Comparison of ENCODE assay signal across 26 mouse cellular contexts in genomic region chr16:43193631-43194239, GRCm38 (mm10).
DNase-seq lines count a peak whose midpoint lies in the region; ATAC-seq and TF ChIP-seq lines count a peak whose summit lies in the region.
"Had no signal": no experiment of that assay in that cellular context is flagged by ENCODE, and none has a peak within 500 bp of the region (broad histone marks: within the 10 kb centered on the region; RNA-seq: fewer than 3 reads in every experiment).

No protein-coding gene starts in this region.

- no peaks in the 10 kb centered on the region for H3K36me3 ChIP-seq in forebrain, embryonic 13.5 days (ENCODE audit: poor library complexity, severe bottlenecking)
- no peaks in the 10 kb centered on the region for H3K36me3 ChIP-seq in forebrain, embryonic 10.5 days (replicated peaks)
- H3K36me3 ChIP-seq in CH12.LX (replicated peaks in 1 of 2; ENCODE audit: control insufficient read depth in 1 of 2, insufficient read depth in 1 of 2, low read length in 1 of 2): no peaks in the 10 kb centered on the region
- no peaks in the 10 kb centered on the region for H3K36me3 ChIP-seq in forebrain, embryonic 14.5 days (ENCODE audit: control insufficient read depth, insufficient read depth, low read length)
- H3K36me3 ChIP-seq: hindbrain, embryonic 15.5 days; limb, embryonic 12.5 days; liver, embryonic 15.5 days had no signal

- peaks cover 16% of the 10 kb centered on the region; the same call in 1 of the 2 replicates for H3K4me1 ChIP-seq in forebrain, embryonic 13.5 days
- H3K4me1 ChIP-seq in forebrain, embryonic 10.5 days: peaks cover 12% of the 10 kb centered on the region
- H3K4me1 ChIP-seq in CH12.LX (ENCODE audit: control insufficient read depth in 1 of 2, insufficient read depth in 2 of 2): peaks cover 5 to 39% of the 10 kb centered on the region in 2 experiments; a peak in 3 of 4 replicates
- H3K4me1 ChIP-seq in forebrain, embryonic 14.5 days (ENCODE audit: control insufficient read depth, insufficient read depth, low read length): 0 out of 2 replicates have a peak, but pooled peaks cover 8% of the 10 kb centered on the region
- H3K4me1 ChIP-seq: hindbrain, embryonic 15.5 days; limb, embryonic 12.5 days; liver, embryonic 15.5 days had no signal

- H3K79me2 ChIP-seq in CH12.LX (replicated peaks; ENCODE audit: control insufficient read depth, extremely low read depth, insufficient read depth, poor library complexity, severe bottlenecking): no peaks in the 10 kb centered on the region

- TF ChIP-seq CTCF in layer of hippocampus, adult 2 months (conservative IDR thresholded peaks at IDR 0.05): no peak
- TF ChIP-seq CTCF in CH12.LX (conservative IDR thresholded peaks at IDR 0.05 in 1 of 2, IDR thresholded peaks at IDR 0.05 in 1 of 2; ENCODE audit: low read depth in 2 of 2, low read length in 2 of 2): no peak

- TF ChIP-seq EP300 in CH12.LX (IDR thresholded peaks at IDR 0.05; ENCODE audit: low read length): peak; percentile 72; the same call in 1 of the 2 replicates

- 46% methylated on average over 6 of the region's 6 CpGs for WGBS in forebrain, embryonic 13.5 days
- WGBS in forebrain, embryonic 10.5 days: 83% methylated on average over 6 of the region's 6 CpGs
- WGBS in forebrain, embryonic 14.5 days: 41% methylated on average over 6 of the region's 6 CpGs

- H3K9me3 ChIP-seq in forebrain, embryonic 13.5 days (replicated peaks): no peaks in the 10 kb centered on the region
- no peaks in the 10 kb centered on the region for H3K9me3 ChIP-seq in forebrain, embryonic 10.5 days
- H3K9me3 ChIP-seq in CH12.LX (replicated peaks; ENCODE audit: low read length): no peaks in the 10 kb centered on the region
- no peaks in the 10 kb centered on the region for H3K9me3 ChIP-seq in forebrain, embryonic 14.5 days (replicated peaks; ENCODE audit: control insufficient read depth, low read length)
- H3K9me3 ChIP-seq: hindbrain, embryonic 15.5 days; limb, embryonic 12.5 days; liver, embryonic 15.5 days had no signal

- in situ Hi-C loops in CH12.LX (cut with MboI; ENCODE audit: low pct_ligation_motif_present, low pct_unique_long_range_greater_than_20kb, low sequenced_read_pairs): no loop called here

- dilution Hi-C loops in CH12.LX (cut with MboI; ENCODE audit: extremely low pct_ligation_motif_present, extremely low pct_unique_long_range_greater_than_20kb, low sequenced_read_pairs): no loop called here

- no peaks in the 10 kb centered on the region for H3K27me3 ChIP-seq in forebrain, embryonic 13.5 days
- H3K27me3 ChIP-seq in forebrain, embryonic 10.5 days (ENCODE audit: poor library complexity, severe bottlenecking): no peaks in the 10 kb centered on the region
- no peaks in the 10 kb centered on the region for H3K27me3 ChIP-seq in CH12.LX (replicated peaks)
- H3K27me3 ChIP-seq in forebrain, embryonic 14.5 days (replicated peaks; ENCODE audit: control insufficient read depth, insufficient read depth, low read length): no peaks in the 10 kb centered on the region
- H3K27me3 ChIP-seq: hindbrain, embryonic 15.5 days; limb, embryonic 12.5 days; liver, embryonic 15.5 days had no signal

- peak overlapping the region; percentile 31; the same call in 1 of the 2 replicates for H3K27ac ChIP-seq in forebrain, embryonic 13.5 days
- no peak overlapping the region for H3K27ac ChIP-seq in forebrain, embryonic 10.5 days
- peak overlapping the region; percentile 60 for H3K27ac ChIP-seq in layer of hippocampus, adult 2 months
- no peak overlapping the region for H3K27ac ChIP-seq in CH12.LX (ENCODE audit: insufficient read depth, low read depth)
- H3K27ac ChIP-seq in forebrain, embryonic 14.5 days (ENCODE audit: low read depth, low read length): peak overlapping the region; percentile 16; the same call in 1 of the 2 replicates
- H3K27ac ChIP-seq: hindbrain, embryonic 15.5 days; kidney, postnatal 0 days; limb, embryonic 12.5 days; liver, embryonic 15.5 days had no signal

- H3K4me3 ChIP-seq in forebrain, embryonic 13.5 days: no peak overlapping the region
- no peak overlapping the region for H3K4me3 ChIP-seq in forebrain, embryonic 10.5 days
- H3K4me3 ChIP-seq in layer of hippocampus, adult 2 months: no peak overlapping the region
- H3K4me3 ChIP-seq in CH12.LX (replicated peaks in 1 of 3; ENCODE audit: low read depth in 2 of 3, low read length in 2 of 3, poor library complexity in 1 of 3): no peak overlapping the region
- no peak overlapping the region for H3K4me3 ChIP-seq in forebrain, embryonic 14.5 days (ENCODE audit: low read depth, low read length)
- H3K4me3 ChIP-seq: hindbrain, embryonic 15.5 days; limb, embryonic 12.5 days; liver, embryonic 15.5 days had no signal

- H3K9ac ChIP-seq in forebrain, embryonic 13.5 days: no peak overlapping the region
- no peak overlapping the region for H3K9ac ChIP-seq in CH12.LX (ENCODE audit: insufficient read depth, low read depth)
- no peak overlapping the region for H3K9ac ChIP-seq in forebrain, embryonic 14.5 days (ENCODE audit: low read length)
- H3K9ac ChIP-seq: hindbrain, embryonic 15.5 days; limb, embryonic 12.5 days; liver, embryonic 15.5 days; lung, embryonic 14.5 days had no signal

- peak overlapping the region; percentile 10; the same call in 1 of the 2 replicates for H3K4me2 ChIP-seq in forebrain, embryonic 13.5 days
- no peak overlapping the region for H3K4me2 ChIP-seq in CH12.LX (ENCODE audit: insufficient read depth, low read depth, poor library complexity, severe bottlenecking)
- H3K4me2 ChIP-seq in forebrain, embryonic 14.5 days (ENCODE audit: low read length): no peak overlapping the region
- H3K4me2 ChIP-seq: heart, embryonic 11.5 days; hindbrain, embryonic 15.5 days; limb, embryonic 12.5 days; liver, embryonic 15.5 days; lung, embryonic 14.5 days had no signal

- TF ChIP-seq RAD21 in CH12.LX (IDR thresholded peaks at IDR 0.05; ENCODE audit: low read depth, low read length): no peak

- DNase-seq in forebrain, embryonic 10.5 days (ENCODE audit: extremely low spot score, low spot score): no peak
- DNase-seq in layer of hippocampus, adult 2 months (ENCODE audit: low spot score in 2 of 2): no peak
- no peak for DNase-seq in layer of hippocampus, adult 11-12 months (ENCODE audit: low spot score)
- no peak for DNase-seq in CH12.LX (ENCODE audit: extremely low read depth)
- DNase-seq in forebrain, embryonic 14.5 days (ENCODE audit: low spot score): peak; percentile 39
- no peak for DNase-seq in heart, adult 8-10 months (ENCODE audit: low spot score)
- DNase-seq in gastrocnemius, adult 8-10 months (ENCODE audit: low spot score in 2 of 2): no peak
- DNase-seq: adrenal gland, postnatal 14 days; cerebellum, adult 2 months; gastrocnemius, postnatal 14 days; heart, adult 11 months; heart, postnatal 36 days; kidney, adult 18-20 months; kidney, postnatal 4 days; layer of hippocampus, adult 9-11 months; lung, embryonic 14.5 days; lung, postnatal 14 days; right cerebral cortex, postnatal 4 days; thymus, adult 2 months; thymus, postnatal 36 days had no signal

- TF ChIP-seq POLR2A in CH12.LX (IDR thresholded peaks at IDR 0.05; ENCODE audit: low read depth, low read length): no peak

- ATAC-seq in forebrain, embryonic 13.5 days: peak; percentile 73
- peak; percentile 57; the same call in 1 of the 2 replicates for ATAC-seq in forebrain, embryonic 14.5 days

TF ChIP-seq in CH12.LX, 34 proteins besides CTCF, POLR2A, EP300 and RAD21:
- TF ChIP-seq IRF4 (IDR thresholded peaks at IDR 0.05; ENCODE audit: low read depth, low read length) (no peak), MAX (IDR thresholded peaks at IDR 0.05; ENCODE audit: low read length) (no peak), KAT2A (IDR thresholded peaks at IDR 0.05; ENCODE audit: insufficient replicate concordance, low read length) (no peak), HCFC1 (IDR thresholded peaks at IDR 0.05; ENCODE audit: low read depth, low read length) (no peak), JUN (IDR thresholded peaks at IDR 0.05; ENCODE audit: insufficient read depth, low read depth, low read length) (peak; percentile 77), MEF2A (IDR thresholded peaks at IDR 0.05; ENCODE audit: borderline replicate concordance, low read depth, low read length) (peak; percentile 79; the same call in 1 of the 2 replicates), ETS1 (conservative IDR thresholded peaks at IDR 0.05; ENCODE audit: low read depth, low read length) (peak; percentile 60), JUND (conservative IDR thresholded peaks at IDR 0.05; ENCODE audit: low read depth, low read length) (peak; percentile 35; the same call in 1 of the 2 replicates), GABPA (IDR thresholded peaks at IDR 0.05; ENCODE audit: insufficient replicate concordance, low read depth, low read length) (no peak), ZMIZ1 (IDR thresholded peaks at IDR 0.05; ENCODE audit: low read depth, low read length) (no peak), E2F4 (IDR thresholded peaks at IDR 0.05; ENCODE audit: insufficient replicate concordance, low read depth, low read length) (no peak), MAFK (IDR thresholded peaks at IDR 0.05; ENCODE audit: insufficient replicate concordance, low read length) (no peak), BHLHE40 (IDR thresholded peaks at IDR 0.05; ENCODE audit: low read depth, low read length) (peak; percentile 31; the same call in 1 of the 2 replicates), SMC3 (IDR thresholded peaks at IDR 0.05; ENCODE audit: low read depth, low read length) (no peak), MXI1 (IDR thresholded peaks at IDR 0.05; ENCODE audit: low read depth, low read length) (no peak)

Comparison
In these comparisons a context has a peak if more than half of its experiments do, and no peak if none do; other contexts are left out.
1. H3K27ac ChIP-seq: peak in forebrain, embryonic 13.5 days (single experiment), layer of hippocampus, adult 2 months (single experiment) and forebrain, embryonic 14.5 days (single experiment); none in forebrain, embryonic 10.5 days (single experiment) and CH12.LX (single experiment).